Mouse (Mus musculus) A20 (cell line): ENCODE measurements around the gene Rab7b.
A peak's percentile ranks its signal among the peaks of the same experiment; 100 is the strongest.

Experiments
- DNase-seq: peaks from one replicate; pipeline ENCODE4 v3.0.0-alpha.2; 2011; ENCODE audit warnings: low read depth, low spot score

Gene Rab7b

GRCm38 (mm10) chr1:131688475-131688874 lies at the start of gene Rab7b:
Rab7b (plus strand) TSS chr1:131688695.
- no peak for DNase-seq

GRCm38 (mm10) chr1:131640062-131640461 lies 48.4 kb upstream of the Rab7b start:
- no peak for DNase-seq

GRCm38 (mm10) chr1:131641565-131641964 lies 46.9 kb upstream of the Rab7b start:
- DNase-seq: no peak

DNA sequence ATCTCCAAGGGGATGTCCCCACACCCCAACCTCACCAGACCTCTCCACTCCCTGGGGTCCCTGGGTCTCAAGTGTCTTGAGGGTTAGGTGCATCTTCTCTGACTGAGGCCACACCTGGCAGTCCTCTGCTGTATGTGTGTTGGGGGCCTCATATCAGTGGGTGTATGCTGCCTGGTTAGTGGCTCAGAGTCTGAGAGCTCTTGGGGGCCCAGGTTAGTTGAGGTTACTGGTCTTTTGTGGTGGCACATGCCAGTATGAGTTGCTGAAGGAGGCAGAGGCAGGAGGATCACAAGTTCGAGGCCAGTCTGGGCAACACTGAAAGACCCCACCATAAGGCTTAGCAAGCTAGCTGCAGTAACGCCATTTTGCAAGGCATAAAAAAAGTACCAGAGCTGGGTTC lies 46.2 kb upstream of the Rab7b start:
- no peak for DNase-seq

GRCm38 (mm10) chr1:131652670-131653443 lies 35.6 kb upstream of the Rab7b start:
- no peak for DNase-seq

GRCm38 (mm10) chr1:131655601-131656000 lies 32.9 kb upstream of the Rab7b start:
- DNase-seq: no peak

DNA sequence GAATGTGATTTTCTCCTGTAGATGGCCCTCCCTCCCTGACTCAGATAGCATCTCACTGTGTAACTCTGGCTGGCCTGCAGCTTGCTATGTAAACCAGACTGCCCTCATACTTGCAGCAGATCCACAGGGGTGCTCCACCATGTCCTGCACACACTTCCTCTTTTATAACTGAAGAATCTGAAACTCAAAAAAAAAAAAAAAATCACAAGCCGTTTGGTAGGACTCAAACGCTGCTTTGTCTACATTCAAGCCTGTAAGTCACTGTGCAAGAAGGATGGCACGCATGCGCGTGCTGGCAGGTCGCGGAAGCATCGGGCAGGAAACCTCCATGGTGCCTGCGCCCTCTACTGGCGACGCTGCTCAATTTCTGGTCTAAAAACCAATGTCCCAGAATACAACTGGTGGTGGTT lies 30.5 kb upstream of the Rab7b start:
- DNase-seq: peak; percentile 98

DNA sequence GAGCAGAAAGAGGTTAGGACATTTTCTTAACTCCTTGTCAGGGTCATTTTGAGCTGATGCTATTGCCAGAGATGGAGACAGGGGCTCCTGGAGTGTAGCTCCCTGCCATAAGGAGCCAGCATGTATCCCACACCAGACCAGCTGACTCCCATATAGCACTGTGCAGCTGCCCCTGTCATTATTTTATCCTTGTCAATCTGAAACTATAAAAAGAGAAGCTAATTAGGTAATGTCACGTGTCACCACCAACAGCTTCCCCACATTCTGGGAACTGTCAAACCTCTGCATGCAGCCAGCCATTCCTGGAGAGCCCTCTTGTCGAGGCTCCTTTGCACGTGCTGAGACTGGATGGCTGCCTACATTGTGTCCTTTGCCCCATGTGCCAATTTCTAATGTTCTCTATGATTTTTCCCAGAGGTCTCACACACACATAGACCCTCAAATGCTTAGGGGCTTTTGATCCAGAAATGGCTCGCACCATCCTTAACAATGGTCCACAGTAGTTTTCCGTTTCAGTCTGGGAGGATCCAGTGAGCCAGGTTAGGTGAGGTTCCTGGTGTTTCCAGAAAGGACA lies 28.9 kb upstream of the Rab7b start:
- no peak for DNase-seq

GRCm38 (mm10) chr1:131660266-131660665 lies 28.2 kb upstream of the Rab7b start:
- DNase-seq: no peak

- DNase-seq: no peak
Measured at GRCm38 (mm10) chr1:131660716-131661472, 27.6 kb upstream of the Rab7b start.

DNA sequence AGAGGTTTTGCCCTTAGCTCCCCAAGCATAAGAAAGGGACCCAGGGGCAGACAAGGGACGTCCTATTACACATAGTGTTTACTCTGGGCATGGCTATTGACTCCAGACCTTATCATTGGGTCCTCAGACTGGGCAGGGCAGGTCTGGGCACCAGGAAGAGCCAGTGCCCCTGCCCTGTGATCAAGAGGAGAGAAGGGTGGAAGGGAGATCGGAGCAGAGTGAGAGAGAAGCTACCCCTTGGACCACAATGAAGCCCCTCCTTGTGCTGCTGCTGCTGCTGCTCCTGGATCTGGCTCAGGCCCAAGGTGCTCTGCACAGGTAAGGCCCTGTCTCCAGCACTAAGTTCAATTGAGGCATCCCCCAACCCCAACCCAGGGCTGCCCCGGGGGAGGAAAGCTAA lies 26.7 kb upstream of the Rab7b start:
- DNase-seq: no peak

GRCm38 (mm10) chr1:131663286-131663995 lies 25.1 kb upstream of the Rab7b start:
- DNase-seq: no peak

GRCm38 (mm10) chr1:131664136-131664535 lies 24.4 kb upstream of the Rab7b start:
- DNase-seq: no peak

DNA sequence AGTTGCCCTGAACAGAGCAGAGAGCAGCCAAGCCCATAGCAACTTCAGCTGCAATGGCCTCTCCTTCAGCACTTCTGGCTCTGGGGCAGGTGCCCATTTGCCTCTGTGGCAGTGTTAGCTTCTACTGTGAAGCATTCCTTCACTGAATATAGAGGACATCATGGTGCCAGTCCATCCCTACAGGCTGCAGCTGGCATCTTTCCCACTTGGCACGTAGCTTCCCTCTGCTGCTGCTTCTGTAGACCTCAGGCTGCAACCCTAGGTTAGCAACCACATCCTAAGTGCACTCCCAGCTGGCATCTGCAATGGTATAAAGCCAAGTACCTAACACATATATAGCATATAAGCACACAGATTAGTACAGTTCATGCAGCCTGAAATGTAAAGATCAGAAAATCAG lies 22.6 kb upstream of the Rab7b start:
- DNase-seq: no peak

DNA sequence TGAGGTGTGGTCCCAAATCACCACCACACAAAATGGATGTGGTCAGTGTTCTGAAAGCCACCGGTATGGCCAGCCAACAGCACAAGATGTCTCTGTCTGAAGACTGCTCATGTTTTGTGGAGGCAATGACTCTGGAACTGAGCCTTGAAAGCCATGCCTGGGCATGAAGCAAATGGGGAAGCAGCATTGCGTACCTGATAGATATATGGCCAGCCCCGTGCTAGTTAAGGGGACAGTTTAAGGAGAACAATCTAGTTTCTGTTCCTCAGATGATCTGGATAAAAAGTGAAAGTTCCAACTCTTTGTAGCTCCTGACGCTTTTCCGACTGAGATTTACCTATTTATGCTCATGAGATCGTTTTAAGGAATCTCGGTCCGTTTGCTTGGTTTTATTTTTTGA lies 17.4 kb upstream of the Rab7b start:
- peak; percentile 63 for DNase-seq

GRCm38 (mm10) chr1:131672361-131672760 lies 16.1 kb upstream of the Rab7b start:
- peak; percentile 77 for DNase-seq

GRCm38 (mm10) chr1:131679644-131680043 lies 8.9 kb upstream of the Rab7b start:
- DNase-seq: peak; percentile 47

DNA sequence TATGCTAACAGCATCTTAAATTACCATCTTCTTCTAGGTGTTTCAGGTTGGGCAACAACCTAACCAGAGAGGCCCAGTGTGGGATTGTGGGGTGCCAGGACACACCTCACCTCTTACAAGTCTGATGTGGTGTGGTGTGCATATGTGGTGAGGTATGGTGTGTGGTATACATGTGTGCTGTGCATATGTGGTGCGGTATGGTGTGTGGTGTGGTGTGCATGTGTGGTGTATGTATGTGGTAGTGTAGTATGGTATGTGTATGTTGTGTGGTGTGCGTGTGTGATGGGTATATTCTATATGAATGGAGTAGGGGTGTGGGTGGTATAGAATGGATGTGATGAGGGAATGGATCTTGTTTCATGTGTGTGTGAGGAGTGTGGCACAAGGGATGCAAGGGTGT lies 756 bp upstream of the Rab7b start:
- no peak for DNase-seq

DNA sequence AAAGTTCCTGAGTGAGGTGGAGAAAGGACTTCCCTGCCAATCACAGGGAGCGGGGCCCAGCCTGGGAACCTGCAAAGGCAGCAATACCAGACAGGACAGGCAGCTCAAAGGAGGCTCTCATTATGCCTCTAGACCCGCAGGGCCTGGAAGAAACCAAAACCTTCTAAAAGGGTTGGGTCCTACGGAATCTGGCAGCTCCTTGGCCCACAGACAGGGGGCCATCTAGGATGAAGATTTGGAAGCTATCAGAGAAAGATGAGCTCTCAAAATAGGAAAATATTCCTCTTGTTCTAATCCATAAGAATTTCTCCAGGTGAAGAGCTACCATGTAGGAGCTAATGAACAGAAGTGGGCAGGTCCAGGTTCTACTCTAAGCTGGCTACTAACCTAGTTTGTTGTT lies 521 bp downstream of the Rab7b start:
- no peak for DNase-seq

DNA sequence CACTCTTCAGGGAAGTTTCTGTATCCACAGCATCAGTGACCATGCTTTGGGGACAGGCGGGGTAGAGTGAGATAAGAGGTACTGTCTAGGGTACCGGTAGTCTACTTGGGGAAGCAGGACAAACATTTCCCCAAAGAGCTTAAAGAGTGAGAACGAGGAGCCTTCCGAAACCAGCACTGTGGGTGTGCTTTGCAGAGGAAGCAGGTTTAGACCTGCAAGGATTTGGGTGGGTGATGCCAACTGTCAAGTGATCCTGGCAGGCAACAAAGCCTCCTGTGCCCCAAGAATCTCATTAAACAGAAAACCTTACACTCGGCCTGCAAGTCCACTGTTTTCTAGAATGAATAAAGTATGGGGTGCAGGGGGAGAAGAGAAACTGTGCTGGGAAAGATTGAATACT lies 1.4 kb downstream of the Rab7b start:
- no peak for DNase-seq

- no peak for DNase-seq
Measured at GRCm38 (mm10) chr1:131690435-131690834, 1.9 kb downstream of the Rab7b start.

- peak; percentile 51 for DNase-seq
Measured at GRCm38 (mm10) chr1:131691356-131691755, 2.9 kb downstream of the Rab7b start.
